Mouse (Mus musculus): ENCODE data around the gene Smyd3.

Smyd3 gene

DNA sequence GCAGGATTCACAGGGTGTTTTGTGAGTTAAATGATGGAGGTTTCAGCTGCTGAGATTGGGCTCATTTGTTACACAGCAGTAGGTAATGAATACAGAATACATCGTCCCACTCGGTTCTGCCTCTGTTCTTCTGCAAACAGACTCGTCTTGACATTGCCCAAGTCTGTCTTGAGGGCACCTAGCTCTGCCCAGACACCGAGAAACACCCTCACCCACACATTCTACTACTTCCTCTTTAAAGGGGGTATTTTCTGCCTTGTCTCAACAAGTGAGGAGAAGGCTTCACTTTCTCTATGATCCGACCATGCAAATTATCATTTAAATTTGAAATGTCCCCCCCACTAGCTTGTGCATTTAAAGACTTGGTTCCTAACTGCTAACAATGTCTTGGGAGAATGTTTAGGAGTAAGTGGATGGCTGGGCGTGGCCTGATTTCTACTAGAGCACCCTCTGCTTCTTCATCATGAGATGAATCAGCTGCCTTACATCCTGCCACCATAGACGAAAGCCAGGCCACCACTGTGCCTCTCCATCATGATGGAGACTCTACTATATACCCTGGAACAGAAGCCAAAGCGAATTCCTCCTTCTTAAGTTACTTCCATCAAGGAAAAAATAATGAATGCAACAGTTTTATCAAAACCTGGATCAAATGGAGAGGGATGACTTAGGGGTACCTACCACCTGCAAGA, 593.2 kb downstream of the Smyd3 start:
- DNase-seq, result no peak

DNA sequence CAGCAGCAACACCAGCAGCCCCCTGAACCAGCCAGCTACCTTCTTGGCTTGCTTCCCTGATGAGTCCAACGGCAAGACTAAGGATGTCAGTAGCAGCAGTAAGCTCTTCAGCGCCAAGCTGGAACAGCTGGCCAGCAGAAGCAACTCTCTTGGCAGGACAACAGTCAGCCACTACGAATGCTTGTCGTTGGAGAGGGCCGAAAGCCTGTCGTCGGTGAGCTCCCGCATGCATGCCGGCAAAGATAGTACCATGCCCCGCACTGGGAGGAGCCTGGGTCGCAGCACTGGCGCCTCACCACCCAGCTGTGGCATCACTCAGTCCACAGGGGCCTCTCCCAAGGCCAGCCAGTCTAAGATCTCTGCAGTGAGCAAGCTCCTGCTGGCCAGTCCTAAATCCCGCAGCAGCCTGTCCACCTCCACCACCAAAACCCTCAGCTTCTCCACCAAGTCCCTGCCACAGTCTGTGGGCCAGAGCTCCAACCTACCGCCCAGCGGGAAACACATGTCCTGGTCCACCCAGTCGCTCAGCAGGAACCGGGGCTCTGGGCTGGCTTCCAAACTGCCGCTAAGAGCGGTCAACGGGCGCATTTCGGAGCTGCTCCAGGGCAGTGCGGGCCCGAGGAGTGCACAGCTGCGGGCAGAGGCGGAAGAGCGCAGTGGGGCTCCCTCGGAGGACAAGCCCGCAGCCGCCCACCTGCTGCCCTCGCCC, 600.5 kb downstream of the Smyd3 start:
- DNase-seq, result no peak

DNA sequence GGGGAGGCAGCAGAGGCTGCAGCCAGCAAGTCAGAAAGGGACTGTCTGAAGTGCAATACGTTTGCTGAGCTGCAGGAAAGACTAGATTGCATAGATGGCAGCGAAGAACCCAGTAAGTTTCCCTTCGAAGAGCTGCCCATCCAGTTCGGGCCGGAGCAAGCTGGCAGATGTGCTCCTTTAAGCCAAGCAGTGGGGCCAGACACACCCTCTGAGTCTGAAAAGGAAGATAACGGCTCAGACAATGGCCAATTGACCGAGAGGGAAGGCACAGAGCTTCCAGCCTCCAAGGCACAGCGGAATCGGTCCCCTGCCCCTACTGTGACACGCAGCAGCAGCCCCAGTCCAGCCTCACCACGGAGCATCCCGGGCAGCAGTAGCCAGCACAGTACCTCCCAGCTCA, 602.8 kb downstream of the Smyd3 start:
- DNase-seq, result no peak

DNA sequence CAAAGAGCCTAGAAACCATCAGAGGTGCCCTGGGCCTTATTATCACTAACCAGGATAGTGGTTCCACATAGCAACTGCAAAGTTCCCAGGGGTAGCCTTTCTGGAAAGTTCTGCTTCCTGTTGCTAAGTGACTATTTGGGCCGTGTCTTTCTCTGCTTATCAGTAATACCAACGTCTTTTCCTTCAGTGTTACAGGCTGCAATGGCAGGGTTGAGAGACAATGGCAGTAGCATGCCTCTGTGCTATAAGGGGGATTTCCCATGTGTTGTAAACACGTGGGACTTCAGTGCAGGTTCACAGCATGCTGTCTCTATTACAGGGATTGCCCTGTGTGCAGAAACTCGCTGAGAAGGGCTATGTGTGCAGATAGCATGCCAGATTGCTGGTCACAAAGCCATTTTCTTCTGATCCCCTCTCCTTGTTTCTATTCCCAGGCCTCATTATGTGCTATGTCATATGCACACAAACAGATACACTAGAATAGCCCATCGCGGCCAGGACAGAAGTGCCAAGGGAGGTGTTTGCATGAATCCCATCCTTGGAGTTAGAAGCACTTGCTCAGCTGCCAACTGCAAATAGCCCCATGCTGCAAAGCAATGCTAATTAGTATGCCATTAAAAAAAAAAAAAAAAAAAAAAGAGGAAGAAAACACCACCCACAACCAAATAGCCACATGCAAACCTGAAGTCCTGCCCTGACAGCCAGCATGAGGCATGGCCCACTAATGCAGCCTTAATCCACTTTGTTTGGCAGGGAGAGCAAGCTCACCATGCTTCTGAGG, 604.7 kb downstream of the Smyd3 start:
- DNase-seq, result no peak

DNA sequence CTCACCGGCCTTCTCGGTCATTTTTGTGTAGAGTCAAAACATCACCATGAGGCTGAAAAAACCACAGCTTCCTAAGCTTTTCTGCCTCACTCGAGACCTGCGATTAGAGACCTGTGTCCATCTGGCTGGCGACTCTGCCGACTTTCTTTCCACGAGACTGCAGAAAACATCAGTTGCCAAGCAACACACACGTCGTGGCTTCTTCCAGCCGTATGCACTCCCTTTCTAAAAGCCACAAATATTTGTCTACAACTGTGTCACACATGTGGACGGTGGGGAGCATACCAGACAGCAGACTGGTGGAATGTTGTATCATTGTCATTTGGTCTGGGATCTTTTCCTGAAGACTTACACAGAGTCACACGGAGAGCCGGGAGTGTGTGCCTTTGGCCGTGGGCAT, 606.9 kb downstream of the Smyd3 start:
- DNase-seq, result no peak
